In genomic region chr6:120665415-120665815, GRCm38 (mm10) we compare ENCODE assay signal across 7 mouse cellular contexts. TPM values are rescaled to one million over a fixed set of nuclear protein-coding genes. Genes with fewer than 3 reads are reported as not detected.
A peak's percentile ranks its signal among the peaks of the same experiment; 100 is the strongest.
DNase-seq lines count a peak whose midpoint lies in the region; ATAC-seq lines count a peak whose summit lies in the region.

No protein-coding gene starts in this region.

- peak; percentile 83 for ATAC-seq in intestine, embryonic 14.5 days (replicated peaks; ENCODE audit: low FRiP score, low TSS enrichment, low read depth)
- peak; percentile 71 for ATAC-seq in limb, embryonic 11.5 days (ENCODE audit: insufficient number of reproducible peaks, low FRiP score, low TSS enrichment, low read depth)
- ATAC-seq in midbrain, embryonic 12.5 days (ENCODE audit: low FRiP score, low read depth) = peak; percentile 78

- H3K4me2 ChIP-seq in intestine, embryonic 14.5 days (ENCODE audit: low read length) = peak overlapping the region; percentile 85
- H3K4me2 ChIP-seq in limb, embryonic 11.5 days (ENCODE audit: low read depth, severe bottlenecking) = peak overlapping the region; percentile 73
- H3K4me2 ChIP-seq in midbrain, embryonic 12.5 days (replicated peaks) = peak overlapping the region; percentile 81

- intact Hi-C loops in gastrocnemius, postnatal 36 days (cut with DNase I) = loop anchor here (5.0 kb wide), 2 partner anchors 68 to 72 kb away; no protein-coding TSS in a partner anchor

- H3K9ac ChIP-seq in intestine, embryonic 14.5 days (ENCODE audit: low read length) = peak overlapping the region; percentile 61
- peak overlapping the region; percentile 95 for H3K9ac ChIP-seq in limb, embryonic 11.5 days (ENCODE audit: low read length)
- H3K9ac ChIP-seq in midbrain, embryonic 12.5 days (replicated peaks) = peak overlapping the region; percentile 91

- peak; percentile 25 to 39 for DNase-seq in adrenal gland, postnatal 4 days (ENCODE audit: low spot score in 2 of 2)
- DNase-seq in embryo, embryonic 10.5 days (ENCODE audit: low spot score) = peak; percentile 89
- peak; percentile 51 to 54 for DNase-seq in gastrocnemius, postnatal 36 days
- DNase-seq in intestine, embryonic 14.5 days (ENCODE audit: low spot score) = peak; percentile 81
- peak; percentile 86 for DNase-seq in limb, embryonic 11.5 days (ENCODE audit: low spot score)
- peak; percentile 22 to 31 for DNase-seq in spleen, postnatal 14 days (ENCODE audit: low spot score in 2 of 2)

- whole genome bisulfite sequencing in intestine, embryonic 14.5 days = 0% methylated on average over 21 of the region's 21 CpGs
- WGBS in limb, embryonic 11.5 days = 0% methylated on average over 21 of the region's 21 CpGs
- WGBS in midbrain, embryonic 12.5 days = 0% methylated on average over 21 of the region's 21 CpGs

- peaks cover 6% of the 10 kb centered on the region; the same call in 1 of the 2 replicates for H3K27me3 ChIP-seq in intestine, embryonic 14.5 days (replicated peaks; ENCODE audit: control insufficient read depth, insufficient read depth, low read length)
- no peaks in the 10 kb centered on the region for H3K27me3 ChIP-seq in limb, embryonic 11.5 days (ENCODE audit: control insufficient read depth, insufficient read depth, low read length)
- peaks cover 7% of the 10 kb centered on the region for H3K27me3 ChIP-seq in midbrain, embryonic 12.5 days

- no peaks in the 10 kb centered on the region for H3K36me3 ChIP-seq in intestine, embryonic 14.5 days (ENCODE audit: control insufficient read depth, insufficient read depth, low read length)
- H3K36me3 ChIP-seq in limb, embryonic 11.5 days (ENCODE audit: control insufficient read depth, insufficient read depth, low read length) = no peaks in the 10 kb centered on the region
- no peaks in the 10 kb centered on the region for H3K36me3 ChIP-seq in midbrain, embryonic 12.5 days

- peak overlapping the region; percentile 90; the same call in 1 of the 2 replicates for H3K27ac ChIP-seq in intestine, embryonic 14.5 days (ENCODE audit: low read depth)
- H3K27ac ChIP-seq in limb, embryonic 11.5 days (replicated peaks; ENCODE audit: low read depth, low read length) = peak overlapping the region; percentile 99
- peak overlapping the region; percentile 100 for H3K27ac ChIP-seq in midbrain, embryonic 12.5 days (replicated peaks)

- peaks cover 7% of the 10 kb centered on the region for H3K4me1 ChIP-seq in intestine, embryonic 14.5 days (replicated peaks; ENCODE audit: control insufficient read depth, insufficient read depth, low read length)
- H3K4me1 ChIP-seq in limb, embryonic 11.5 days (ENCODE audit: control insufficient read depth, insufficient read depth, low read length) = peaks cover 4% of the 10 kb centered on the region; the same call in 1 of the 2 replicates
- peaks cover 19% of the 10 kb centered on the region for H3K4me1 ChIP-seq in midbrain, embryonic 12.5 days

- peak overlapping the region; percentile 74 for H3K4me3 ChIP-seq in intestine, embryonic 14.5 days (ENCODE audit: low read depth, low read length)
- peak overlapping the region; percentile 80 for H3K4me3 ChIP-seq in limb, embryonic 11.5 days (ENCODE audit: low read depth, low read length)
- H3K4me3 ChIP-seq in midbrain, embryonic 12.5 days = peak overlapping the region; percentile 92

- no peaks in the 10 kb centered on the region for H3K9me3 ChIP-seq in intestine, embryonic 14.5 days (ENCODE audit: control insufficient read depth, low read length)
- H3K9me3 ChIP-seq in limb, embryonic 11.5 days (ENCODE audit: control insufficient read depth, low read length) = no peaks in the 10 kb centered on the region
- no peaks in the 10 kb centered on the region for H3K9me3 ChIP-seq in midbrain, embryonic 12.5 days

RNA-seq across cellular contexts. Expression of gene Cecr2, which starts 0.8 kb away (rescaled TPM):
- 10 to 100 TPM; 15.3 to 16.1 TPM for total RNA-seq in adrenal gland, postnatal 4 days (2021)
- total RNA-seq in gastrocnemius, postnatal 36 days (2021) = 10 to 100 TPM in 1 of 2 experiments, 1 to 10 TPM in 1; 7.8 to 18.8 TPM
- 1.9 and 2.0 TPM in 2 replicates for polyA plus RNA-seq in intestine, embryonic 14.5 days (2014; fragmentation: Nextera tagmentation; extraction: Ambion mirVana)
- 13.0 and 18.5 TPM in 2 replicates for polyA plus RNA-seq in limb, embryonic 11.5 days (2014; fragmentation: Nextera tagmentation; extraction: Ambion mirVana)
- 13.6 and 16.8 TPM in 2 replicates for polyA plus RNA-seq in midbrain, embryonic 12.5 days (2016; fragmentation: Nextera tagmentation; extraction: Ambion mirVana)

Comparison
In these comparisons a context has a peak if more than half of its experiments do, and no peak if none do; other contexts are left out.
1. Peak in every context shown above with its lines: DNase-seq, ATAC-seq, H3K4me3 ChIP-seq and H3K27ac ChIP-seq.
2. DNase-seq: peak in every context shown above with its lines; median percentile 89 in embryo, embryonic 10.5 days; 86 in limb, embryonic 11.5 days; 81 in intestine, embryonic 14.5 days; 52 in gastrocnemius, postnatal 36 days; 32 in adrenal gland, postnatal 4 days; 26 in spleen, postnatal 14 days.